Mouse (Mus musculus) lung, embryonic 16.5 days (tissue): ENCODE results near the gene Mafk. TPM values are rescaled to one million over a fixed set of nuclear protein-coding genes. Genes with fewer than 3 reads are reported as not detected.
"Not testable (repeated sequence)": the region's sequence is repeated elsewhere in the genome, so short reads cannot be mapped to it uniquely, and the experiment has no call there.

Experiments used
- ATAC-seq: fragments of 200-750 bp; cut with Nextera tagmentation; 2 replicates; pipeline ENCODE4 v1.8.0; 2017; ENCODE audit warnings: low read depth, mild to moderate bottlenecking, moderate library complexity
- H3K27ac ChIP-seq: fragments of 300-500 bp; sonication (generic); 2 replicates; pipeline ENCODE4 v1.5.1; 2014; ENCODE audit warnings: mild to moderate bottlenecking, control low read depth, low read length
- H3K27me3 ChIP-seq: fragments of 300-500 bp; sonication (generic); 2 replicates; pipeline ENCODE4 v1.6.1; 2014; ENCODE audit warnings: low read depth, low read length, mixed read lengths; ENCODE audit not compliant: control insufficient read depth, insufficient read depth
- H3K36me3 ChIP-seq: fragments of 300-500 bp; sonication (generic); 2 replicates; pipeline ENCODE4 v1.6.1; 2014; ENCODE audit warnings: low read length; ENCODE audit not compliant: control insufficient read depth, insufficient read depth
- H3K4me1 ChIP-seq: fragments of 300-500 bp; sonication (generic); replicated peaks from 2 replicates; pipeline ENCODE4 v1.6.1; 2014; ENCODE audit warnings: low read length, mixed read lengths; ENCODE audit not compliant: control insufficient read depth, insufficient read depth
- H3K4me2 ChIP-seq: fragments of 300-500 bp; sonication (generic); 2 replicates; pipeline ENCODE4 v1.6.1; 2014; ENCODE audit warnings: low read depth, low read length, control low read depth
- H3K4me3 ChIP-seq: fragments of 300-500 bp; sonication (generic); 2 replicates; pipeline ENCODE4 v1.5.1; 2014; ENCODE audit warnings: mild to moderate bottlenecking, low read length, control low read depth
- H3K9ac ChIP-seq: fragments of 300-500 bp; sonication (generic); 2 replicates; pipeline ENCODE4 v1.6.1; 2014; ENCODE audit warnings: low read length, control low read depth
- H3K9me3 ChIP-seq: fragments of 300-500 bp; sonication (generic); 2 replicates; pipeline ENCODE4 v1.6.1; 2016; ENCODE audit warnings: low read length; ENCODE audit not compliant: control insufficient read depth
- whole genome bisulfite sequencing: fragments of 180-500 bp; shearing (Covaris S2); extraction: QIAGEN DNeasy Blood & Tissue Kit; methylation state at CpG from one replicate; pipeline ENCODE4 v1.1.7; 2014; 5-methylcytosine and 5-hydroxymethylcytosine counted together
- polyA plus RNA-seq: library from polyadenylated mRNA; unstranded; fragments of >200 nt; fragmentation: Nextera tagmentation; extraction: Ambion mirVana; gene quantifications from 2 replicates; pipeline ENCODE4 v1.2.1, GENCODE M21; 2015

Gene Mafk
- polyA plus RNA-seq: 15.3 and 16.3 TPM in 2 replicates

DNA sequence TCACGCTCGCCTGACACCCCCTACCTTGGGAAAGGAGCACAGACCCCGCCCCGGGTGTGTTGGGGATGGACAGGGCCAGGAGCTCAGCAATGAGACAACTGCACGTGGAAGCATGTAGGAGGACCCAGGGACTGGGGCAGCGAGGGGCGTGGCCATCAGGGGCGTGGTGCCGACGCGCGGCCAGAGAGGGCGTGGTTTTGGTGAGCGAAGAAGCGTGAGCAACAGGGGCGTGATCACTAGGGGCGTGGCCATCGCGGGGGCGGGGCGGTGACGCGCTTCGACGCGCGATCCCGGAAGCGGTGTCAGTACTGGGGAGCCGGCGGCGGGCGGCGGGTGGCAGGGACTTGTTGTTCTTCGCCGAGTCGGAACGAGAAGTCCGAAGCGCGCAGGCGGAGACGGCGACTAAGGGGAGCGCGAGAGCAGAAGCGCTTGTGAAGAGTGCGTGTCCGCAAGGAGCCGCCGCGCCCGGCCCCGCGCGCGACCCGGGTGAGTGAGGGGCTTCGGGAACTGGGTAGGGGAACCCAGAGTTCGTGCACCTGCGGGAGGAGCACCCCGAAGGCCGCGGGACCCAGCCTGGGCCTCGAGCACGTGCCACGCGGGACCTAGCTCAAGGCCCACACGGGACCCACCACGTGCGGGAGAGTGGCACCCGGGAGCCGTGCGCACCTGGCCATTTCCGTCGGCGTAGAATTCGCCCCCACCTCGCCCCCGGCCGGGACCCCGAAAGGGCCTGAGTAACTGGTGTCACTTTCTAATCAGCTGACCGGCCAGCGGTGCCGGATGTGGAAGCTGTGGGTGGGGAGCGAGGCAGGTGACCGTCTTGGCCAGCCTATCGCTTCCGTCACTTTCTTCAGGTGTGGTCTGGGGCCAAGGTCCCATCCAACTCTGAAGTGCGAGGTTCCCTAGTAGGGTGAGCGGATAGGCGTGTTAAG, at the start of gene Mafk:
Gene Mafk (plus strand): TSS at position 287 of the 932 bp plus-strand sequence.
- ATAC-seq: peak; percentile 88
- Histone ChIP-seq H3K9me3 (no peaks in the 10 kb centered on the region), H3K4me1 (peaks cover 30% of the 10 kb centered on the region), H3K27ac (peak within 1 kb of the TSS; percentile 62), H3K36me3 (no peaks in the 10 kb centered on the region), H3K9ac (peak within 1 kb of the TSS; percentile 79), H3K4me3 (peak within 1 kb of the TSS; percentile 84), H3K4me2 (peak within 1 kb of the TSS; percentile 97), H3K27me3 (no peaks in the 10 kb centered on the region)
- WGBS: under 1% methylated on average over 92 of the region's 92 CpGs

DNA sequence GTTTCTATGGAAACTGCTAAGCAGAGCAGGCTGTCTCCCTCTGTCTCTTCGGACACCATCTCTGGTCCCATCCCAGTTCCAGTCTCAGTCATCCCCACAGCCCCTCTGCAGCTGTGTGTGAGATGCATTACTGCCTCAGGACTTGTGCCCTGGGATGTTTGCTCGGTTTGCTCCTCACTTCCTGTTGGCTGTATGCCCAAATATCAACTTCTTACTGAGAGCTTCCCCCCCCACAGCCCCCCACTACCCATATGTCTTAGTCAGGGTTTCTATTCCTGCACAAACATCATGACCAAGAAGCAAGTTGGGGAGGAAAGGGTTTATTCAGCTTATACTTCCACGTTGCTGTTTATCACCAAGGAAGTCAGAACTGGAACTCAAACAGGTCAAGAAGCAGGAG, 48.7 kb upstream of the Mafk start:
- not testable (repeated sequence) for H3K27me3 ChIP-seq
- 16% methylated on average over 3 of the region's 3 CpGs for WGBS

GRCm38 (mm10) chr5:139745771-139746170, 45.5 kb upstream of the Mafk start:
- H3K36me3 ChIP-seq: peaks cover 3% of the 10 kb centered on the region; the same call in 1 of the 2 replicates
- peak; percentile 70 for ATAC-seq
- WGBS: 2% methylated on average over 3 of the region's 3 CpGs
- H3K27ac ChIP-seq: no peak overlapping the region
- no peak overlapping the region for H3K9ac ChIP-seq
- no peaks in the 10 kb centered on the region for H3K27me3 ChIP-seq
- H3K4me2 ChIP-seq: no peak overlapping the region
- H3K4me3 ChIP-seq: no peak overlapping the region
- peaks cover 4% of the 10 kb centered on the region; the same call in 1 of the 2 replicates for H3K4me1 ChIP-seq
- H3K9me3 ChIP-seq: no peaks in the 10 kb centered on the region

More for the DNA sequence above, 48.7 kb upstream of the Mafk start:
- H3K36me3 ChIP-seq, H3K4me2 ChIP-seq, ATAC-seq, H3K4me3 ChIP-seq, H3K9ac ChIP-seq, H3K27ac ChIP-seq, H3K4me1 ChIP-seq, H3K9me3 ChIP-seq: not testable (repeated sequence)

DNA sequence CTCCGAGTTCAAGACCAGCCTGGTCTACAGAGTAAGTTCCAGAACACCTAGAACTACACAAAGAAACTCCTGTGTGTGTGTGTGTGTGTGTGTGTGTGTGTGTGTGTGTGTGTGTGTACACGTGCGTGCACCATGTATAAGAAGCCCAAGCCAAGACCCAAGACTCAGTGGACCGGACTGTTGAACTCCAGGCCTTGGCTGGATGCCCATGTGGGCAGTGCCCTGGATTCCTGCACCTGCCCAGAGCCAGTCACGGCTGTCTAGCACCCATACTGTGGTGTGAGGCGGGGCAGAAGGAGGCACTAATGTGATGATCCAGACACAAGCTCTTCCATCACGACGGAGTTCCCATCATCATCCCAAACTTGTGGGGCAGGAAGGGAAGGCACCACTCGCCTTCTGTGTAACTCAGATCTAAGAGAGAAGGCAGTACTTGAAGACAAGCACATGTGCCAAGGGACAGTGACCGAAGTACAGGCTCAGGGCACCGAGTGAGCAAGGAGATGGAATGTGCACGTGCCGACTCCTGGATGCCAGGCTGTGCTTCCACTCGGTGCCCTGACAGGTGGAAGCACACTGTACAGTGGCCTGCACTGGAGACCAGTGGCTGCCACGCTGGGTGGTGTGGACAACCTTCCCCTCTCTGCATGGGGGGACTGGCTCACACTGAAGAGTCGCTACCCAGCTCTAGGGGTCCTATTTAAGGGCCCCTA, 41.7 kb upstream of the Mafk start:
- H3K4me3 ChIP-seq: no peak overlapping the region
- WGBS: 72% methylated on average over 16 of the region's 16 CpGs
- H3K9ac ChIP-seq: no peak overlapping the region
- no peaks in the 10 kb centered on the region for H3K9me3 ChIP-seq
- H3K27ac ChIP-seq: no peak overlapping the region
- H3K4me2 ChIP-seq: no peak overlapping the region
- H3K27me3 ChIP-seq: no peaks in the 10 kb centered on the region
- ATAC-seq: no peak
- no peaks in the 10 kb centered on the region for H3K4me1 ChIP-seq
- peaks cover 14% of the 10 kb centered on the region for H3K36me3 ChIP-seq

DNA sequence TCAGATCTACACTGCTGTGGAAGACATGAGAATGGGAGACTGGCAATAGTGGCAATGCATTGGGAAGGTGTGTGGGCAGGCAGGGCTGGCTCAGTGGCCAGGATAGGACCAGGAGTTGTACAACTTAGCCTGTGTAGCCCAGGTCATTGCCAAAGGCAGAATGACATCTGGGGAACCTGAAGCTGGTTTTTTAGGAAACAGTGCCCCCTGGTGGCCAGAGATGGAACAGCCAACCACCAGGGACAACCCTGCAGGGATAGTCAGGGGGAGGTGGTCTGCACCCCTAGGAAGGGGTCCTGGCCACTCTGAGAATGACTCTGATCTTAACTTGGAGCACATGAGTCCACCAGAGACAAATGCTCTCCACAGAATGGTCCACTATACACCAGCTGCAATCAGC, 40.8 kb upstream of the Mafk start:
- Histone ChIP-seq H3K27ac (no peak overlapping the region), H3K4me2 (no peak overlapping the region), H3K4me1 (no peaks in the 10 kb centered on the region), H3K9me3 (no peaks in the 10 kb centered on the region), H3K36me3 (peaks cover 18% of the 10 kb centered on the region), H3K4me3 (no peak overlapping the region), H3K27me3 (no peaks in the 10 kb centered on the region), H3K9ac (no peak overlapping the region)
- peak; percentile 17; the same call in 1 of the 2 replicates for ATAC-seq

GRCm38 (mm10) chr5:139754753-139755152, 36.6 kb upstream of the Mafk start:
- ATAC-seq: no peak
- H3K4me3 ChIP-seq: no peak overlapping the region
- H3K27ac ChIP-seq: no peak overlapping the region
- no peak overlapping the region for H3K9ac ChIP-seq
- 33% methylated on average over 12 of the region's 12 CpGs for WGBS
- H3K4me1 ChIP-seq: no peaks in the 10 kb centered on the region
- no peaks in the 10 kb centered on the region for H3K9me3 ChIP-seq
- no peak overlapping the region for H3K4me2 ChIP-seq
- H3K27me3 ChIP-seq: no peaks in the 10 kb centered on the region
- H3K36me3 ChIP-seq: peaks cover 49% of the 10 kb centered on the region

GRCm38 (mm10) chr5:139756135-139756534, 35.2 kb upstream of the Mafk start:
- ATAC-seq: no peak
- Histone ChIP-seq H3K4me3 (no peak overlapping the region), H3K4me1 (no peaks in the 10 kb centered on the region), H3K4me2 (no peak overlapping the region), H3K9ac (no peak overlapping the region), H3K9me3 (no peaks in the 10 kb centered on the region), H3K27me3 (no peaks in the 10 kb centered on the region), H3K36me3 (peaks cover 51% of the 10 kb centered on the region), H3K27ac (no peak overlapping the region)
- WGBS: 87% methylated on average over 12 of the region's 12 CpGs

DNA sequence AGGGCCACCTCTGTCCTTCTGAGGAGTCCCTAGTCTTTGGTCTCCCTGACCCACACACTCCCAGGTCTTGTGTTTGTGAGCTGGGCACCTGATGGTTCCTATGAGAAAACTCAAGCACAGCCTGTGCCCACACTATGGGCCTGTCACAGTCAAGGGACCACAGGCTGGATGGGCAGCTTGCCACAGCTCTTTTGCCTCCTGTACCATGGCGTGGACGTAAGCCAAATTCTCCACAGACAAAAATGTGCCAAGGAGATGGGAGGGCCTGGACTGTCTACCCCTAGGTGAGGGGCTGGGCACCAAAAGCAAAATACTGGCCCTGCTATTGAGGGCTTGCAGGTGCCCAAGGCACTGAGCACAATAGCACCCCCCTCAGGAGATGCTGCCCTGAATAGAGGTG, 34.7 kb upstream of the Mafk start:
- no peaks in the 10 kb centered on the region for H3K27me3 ChIP-seq
- H3K4me1 ChIP-seq: no peaks in the 10 kb centered on the region
- H3K27ac ChIP-seq: no peak overlapping the region
- no peaks in the 10 kb centered on the region for H3K9me3 ChIP-seq
- H3K4me3 ChIP-seq: no peak overlapping the region
- no peak overlapping the region for H3K4me2 ChIP-seq
- no peak for ATAC-seq
- peaks cover 51% of the 10 kb centered on the region for H3K36me3 ChIP-seq
- no peak overlapping the region for H3K9ac ChIP-seq
- WGBS: 90% methylated on average over 2 of the region's 2 CpGs

DNA sequence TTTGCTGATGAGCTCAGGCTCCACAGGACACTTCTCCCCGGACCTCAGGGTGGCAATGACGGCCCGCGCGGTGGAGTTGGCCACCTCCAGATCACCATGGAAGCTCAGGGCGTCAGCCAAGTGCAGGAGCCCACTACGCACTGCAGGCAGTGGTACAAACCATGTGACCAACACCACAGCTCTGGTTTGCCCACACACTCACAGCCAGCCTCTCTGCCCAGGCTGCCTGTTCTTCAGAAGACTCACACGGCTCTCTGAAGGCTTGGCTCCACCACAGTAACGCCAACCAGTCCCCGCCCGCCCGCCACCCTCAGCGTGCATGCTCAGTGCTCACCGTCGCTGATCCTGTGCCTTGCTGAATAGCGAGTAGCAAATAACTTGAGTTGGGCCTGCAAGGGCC, 33.2 kb upstream of the Mafk start:
- ATAC-seq: no peak

More for the DNA sequence above, 33.2 kb upstream of the Mafk start:
- no peaks in the 10 kb centered on the region for H3K4me1 ChIP-seq
- no peaks in the 10 kb centered on the region for H3K27me3 ChIP-seq
- no peak overlapping the region for H3K4me2 ChIP-seq
- H3K4me3 ChIP-seq: no peak overlapping the region
- no peak overlapping the region for H3K27ac ChIP-seq
- H3K9me3 ChIP-seq: no peaks in the 10 kb centered on the region
- peaks cover 56% of the 10 kb centered on the region for H3K36me3 ChIP-seq
- H3K9ac ChIP-seq: no peak overlapping the region
- 83% methylated on average over 16 of the region's 16 CpGs for WGBS
